Mouse (Mus musculus) mouse trophoblast stem cell (cell line): ENCODE results near the gene Ror1.

Source experiments
- in situ Hi-C, 2 experiments: fragments of 300-500 bp; cut with MseI, MboI; formaldehyde crosslinking; loops; 2 replicates in 1 of 2; 3 replicates in 1 of 2; pipeline ENCODE4 v1.15.1; 2025

Ror1 gene

GRCm38 (mm10) chr4:100300171-100300570 is 204.6 kb downstream of the Ror1 start:
- in situ Hi-C loops: no loop called here

DNA sequence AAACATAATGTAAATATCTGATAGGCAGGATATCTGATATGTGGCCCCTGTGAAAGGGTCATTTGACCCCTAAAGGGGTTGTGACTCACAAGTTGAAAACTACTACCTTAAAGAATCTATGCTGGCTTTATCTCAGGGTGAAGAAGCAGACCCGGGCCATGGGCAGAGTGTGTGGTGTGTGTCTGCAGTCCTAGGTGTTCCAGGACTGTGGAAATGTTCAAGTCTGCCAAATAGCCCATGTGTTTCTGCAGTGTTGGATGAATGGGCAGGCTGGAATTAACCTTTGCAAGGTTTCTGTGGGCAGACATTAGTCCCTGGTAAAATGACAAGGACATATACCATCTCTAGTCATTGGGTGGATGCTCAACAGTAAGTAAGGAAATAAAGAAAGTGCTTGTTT is 205.8 kb downstream of the Ror1 start:
- in situ Hi-C loops: no loop called here

- in situ Hi-C loops: no loop called here
Observed at GRCm38 (mm10) chr4:100307365-100307764, 211.8 kb downstream of the Ror1 start.

DNA sequence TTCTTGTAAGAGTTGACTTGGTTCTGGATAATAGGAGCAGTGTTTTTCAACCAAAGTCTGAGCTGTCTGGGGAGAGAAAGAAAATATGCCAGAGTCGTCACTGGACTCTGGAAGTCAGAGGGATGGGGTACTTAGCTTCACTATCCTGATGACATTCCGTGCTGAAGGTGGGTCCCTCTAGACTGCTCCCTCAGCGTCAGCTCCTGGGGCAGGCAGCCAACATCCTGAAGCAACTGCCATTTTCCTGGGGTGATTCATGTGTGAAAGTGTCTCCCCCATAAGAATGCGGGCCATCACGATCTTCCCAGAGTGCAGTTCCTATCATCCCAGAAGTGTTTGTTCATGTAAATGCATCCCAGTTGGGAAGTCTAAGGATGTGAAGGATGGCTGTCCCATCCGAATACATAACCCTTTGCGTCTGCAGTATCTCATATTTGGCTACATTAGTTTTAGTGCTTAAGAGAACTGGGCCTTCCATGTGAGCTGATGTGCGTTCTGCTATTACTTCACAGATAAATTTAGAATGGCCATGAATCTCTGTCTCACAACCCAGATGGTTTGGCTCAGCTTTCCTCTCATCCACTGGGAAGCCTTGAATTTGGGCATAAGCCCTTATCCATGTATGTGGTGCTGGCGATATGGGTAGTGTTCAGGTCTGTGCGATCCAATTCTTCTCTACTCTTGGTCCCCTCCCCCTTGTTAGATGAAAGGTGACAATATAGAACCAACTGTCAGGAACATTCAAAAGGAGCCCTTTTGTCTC is 216.4 kb downstream of the Ror1 start:
- in situ Hi-C loops: no loop called here

DNA sequence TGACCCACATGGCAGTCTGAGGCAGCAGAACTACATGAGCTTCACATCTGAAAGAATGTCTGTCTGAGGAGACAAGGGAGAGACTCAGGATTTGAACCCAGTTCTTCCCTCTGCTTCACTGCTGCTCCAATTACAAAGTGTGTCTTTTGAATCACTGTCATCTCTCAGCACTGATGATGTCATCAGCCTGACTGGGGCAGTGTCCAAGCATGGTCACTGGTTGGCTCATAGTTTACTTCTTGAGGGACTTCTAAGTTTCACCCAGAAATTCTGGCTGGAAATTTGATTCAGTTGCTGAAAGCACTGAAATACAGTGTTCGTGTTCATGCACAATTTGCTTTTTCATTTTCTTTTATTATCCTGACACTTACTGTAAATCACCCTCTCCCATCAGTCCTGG is 219.5 kb downstream of the Ror1 start:
- in situ Hi-C loops: no loop called here

DNA sequence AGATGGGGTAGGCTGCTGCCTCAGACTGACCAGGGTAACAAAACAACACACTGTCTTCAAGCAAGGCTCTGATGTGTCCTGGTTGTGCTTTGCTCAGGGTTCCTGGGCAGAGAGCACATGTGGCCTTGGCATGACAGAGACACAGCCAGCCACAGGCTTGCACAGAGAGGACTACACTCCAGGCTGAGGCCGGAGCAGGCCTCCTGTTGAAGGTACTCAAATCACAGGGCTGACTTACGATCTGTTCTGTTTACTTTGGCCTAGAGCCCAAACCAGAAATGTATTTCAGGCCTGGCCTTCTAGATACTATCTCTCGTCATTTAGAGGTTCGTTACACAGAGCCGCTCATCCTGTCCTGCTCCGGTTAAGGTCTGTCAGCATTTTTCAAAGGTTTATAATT is 226.2 kb downstream of the Ror1 start:
- in situ Hi-C loops: no loop called here

GRCm38 (mm10) chr4:100324719-100325515 is 229.3 kb downstream of the Ror1 start:
- in situ Hi-C loops: no loop called here

DNA sequence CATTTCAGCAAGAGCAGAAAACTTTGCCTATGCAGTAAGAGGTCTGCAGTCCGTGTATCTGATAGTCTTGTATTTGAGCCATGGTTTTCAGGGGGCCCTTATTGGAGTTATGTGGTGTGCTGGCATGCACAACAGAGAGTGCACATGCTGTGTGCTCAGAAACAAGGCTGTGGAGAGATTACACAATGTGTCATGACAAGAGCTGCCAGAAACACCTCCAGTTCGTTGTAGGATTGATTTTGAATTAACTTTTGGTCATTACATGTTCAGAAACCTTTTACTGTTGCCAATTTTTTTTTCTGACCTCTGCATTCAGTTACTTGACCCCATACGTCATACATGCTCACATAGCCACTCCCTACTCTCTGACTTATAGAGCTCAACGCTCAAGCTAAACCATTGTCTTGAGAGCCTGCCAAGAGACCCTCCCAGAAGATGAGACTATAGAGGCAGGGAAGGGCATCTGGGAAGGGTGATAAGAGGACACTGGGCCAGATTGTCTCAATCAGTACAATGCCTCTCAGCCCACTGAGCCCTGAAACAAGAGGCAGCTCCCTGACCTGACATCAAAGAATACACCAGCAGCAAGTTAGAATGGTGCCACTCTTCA is 232.9 kb downstream of the Ror1 start:
- in situ Hi-C loops: no loop called here

- in situ Hi-C loops: no loop called here
Observed at GRCm38 (mm10) chr4:100335168-100335567, 239.6 kb downstream of the Ror1 start.

DNA sequence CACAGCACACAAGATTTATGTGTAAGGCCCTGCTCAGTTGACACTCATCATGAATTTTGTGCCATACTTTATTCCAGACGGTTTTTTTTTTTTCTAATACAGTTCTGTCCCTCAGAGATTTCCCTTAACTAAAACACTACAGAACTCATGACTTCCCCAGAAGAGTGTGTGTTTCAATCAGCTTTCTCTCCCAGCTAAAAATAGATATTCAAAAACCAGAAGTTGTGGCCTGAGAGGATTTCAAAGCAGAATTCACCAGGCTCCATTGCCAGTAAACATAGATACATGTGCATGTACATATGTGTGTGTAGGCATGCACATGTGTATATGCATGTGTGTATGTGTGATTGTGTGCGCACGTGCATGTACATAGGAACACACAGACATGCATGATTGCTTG is 252.2 kb downstream of the Ror1 start:
- in situ Hi-C loops: no loop called here

DNA sequence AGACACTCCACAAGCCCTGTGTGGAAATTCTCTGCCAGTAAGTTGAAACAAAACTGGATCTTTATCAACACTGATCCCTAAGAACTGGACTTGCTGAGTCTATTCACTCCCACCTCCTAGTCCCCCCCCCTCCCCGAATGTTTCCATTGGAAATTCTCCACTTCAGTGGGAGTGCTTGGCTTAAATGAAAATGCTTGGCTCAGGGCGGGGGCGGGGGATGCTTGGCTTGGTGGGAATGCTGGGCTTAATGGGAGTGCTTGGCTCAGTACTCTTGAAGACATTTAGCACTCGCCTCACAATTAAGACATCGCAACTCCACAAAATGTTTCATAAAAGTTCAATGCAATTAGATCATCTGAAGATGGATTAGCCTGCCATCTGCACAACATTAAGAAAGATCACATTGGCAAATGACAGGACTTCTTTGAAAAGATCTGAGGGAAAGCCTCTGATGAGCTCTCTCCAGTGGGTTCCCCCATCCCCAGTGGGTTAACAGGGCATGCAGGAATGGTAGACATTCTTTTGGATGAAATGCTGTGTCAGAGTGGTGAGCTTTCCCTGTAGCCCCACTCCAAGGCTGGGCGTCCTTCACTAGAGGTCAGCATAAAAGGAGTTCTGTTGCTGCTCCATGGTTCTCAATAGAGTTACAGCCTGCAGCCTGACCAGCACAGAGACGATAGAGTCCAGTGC is 254.7 kb downstream of the Ror1 start:
- in situ Hi-C loops: no loop called here

- in situ Hi-C loops: no loop called here
Observed at GRCm38 (mm10) chr4:100351797-100352290, 256.3 kb downstream of the Ror1 start.

DNA sequence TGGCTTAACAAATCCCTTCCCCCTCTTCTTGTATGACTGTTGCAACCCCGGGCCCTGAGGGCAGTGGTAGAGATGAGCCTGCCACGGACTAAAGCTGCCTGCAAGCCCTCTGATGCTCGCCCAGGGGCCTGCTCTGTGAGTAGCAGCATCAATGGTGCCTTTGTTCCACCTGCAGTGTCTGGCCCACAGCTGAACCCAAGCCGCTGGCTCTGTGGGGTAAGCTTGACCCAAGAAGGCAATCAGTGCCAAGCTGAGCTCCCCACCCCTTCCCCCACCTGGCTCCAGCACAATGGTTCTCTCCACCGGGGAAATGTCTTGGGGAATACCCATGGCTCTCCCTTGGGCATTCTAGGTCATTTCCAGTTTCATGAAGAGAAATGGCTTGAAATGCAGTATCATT is 260.0 kb downstream of the Ror1 start:
- in situ Hi-C loops: no loop called here

DNA sequence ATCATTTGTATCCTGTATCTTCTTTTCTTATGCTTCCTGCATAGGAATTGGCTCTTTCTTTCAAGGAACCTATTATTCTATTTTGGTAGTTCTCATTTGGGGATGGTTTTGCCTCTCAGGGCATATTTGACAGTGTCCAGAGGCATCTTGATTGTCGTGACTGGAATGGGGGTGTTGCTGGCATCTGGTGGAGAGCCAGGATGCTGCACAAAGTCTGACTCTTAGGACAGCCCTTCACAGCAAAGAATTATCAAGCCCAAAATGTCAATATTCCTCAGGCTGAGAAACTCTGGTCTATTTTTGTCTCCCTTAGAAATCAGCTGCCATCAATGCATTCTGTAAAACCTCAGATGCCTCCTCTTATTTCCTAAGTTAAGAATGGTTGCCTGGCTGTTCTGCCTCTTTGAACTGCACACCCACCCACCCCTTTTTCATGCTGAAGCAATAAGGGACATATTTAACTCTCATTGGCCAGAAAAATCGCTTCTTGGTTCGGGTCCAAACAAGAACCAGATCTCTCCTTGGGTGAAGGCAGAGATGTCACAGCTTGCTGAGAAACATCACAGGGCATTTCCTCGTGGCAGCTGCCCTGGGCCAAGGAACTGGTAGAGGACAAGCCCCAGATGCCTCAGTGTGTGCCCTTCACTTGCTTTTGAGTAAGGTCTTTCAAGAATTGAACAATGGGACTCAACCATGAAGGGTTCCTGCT is 262.4 kb downstream of the Ror1 start:
- in situ Hi-C loops: no loop called here

- in situ Hi-C loops: no loop called here
Observed at GRCm38 (mm10) chr4:100363666-100364065, 268.1 kb downstream of the Ror1 start.

- in situ Hi-C loops: no loop called here
Observed at GRCm38 (mm10) chr4:100368691-100369090, 273.1 kb downstream of the Ror1 start.

DNA sequence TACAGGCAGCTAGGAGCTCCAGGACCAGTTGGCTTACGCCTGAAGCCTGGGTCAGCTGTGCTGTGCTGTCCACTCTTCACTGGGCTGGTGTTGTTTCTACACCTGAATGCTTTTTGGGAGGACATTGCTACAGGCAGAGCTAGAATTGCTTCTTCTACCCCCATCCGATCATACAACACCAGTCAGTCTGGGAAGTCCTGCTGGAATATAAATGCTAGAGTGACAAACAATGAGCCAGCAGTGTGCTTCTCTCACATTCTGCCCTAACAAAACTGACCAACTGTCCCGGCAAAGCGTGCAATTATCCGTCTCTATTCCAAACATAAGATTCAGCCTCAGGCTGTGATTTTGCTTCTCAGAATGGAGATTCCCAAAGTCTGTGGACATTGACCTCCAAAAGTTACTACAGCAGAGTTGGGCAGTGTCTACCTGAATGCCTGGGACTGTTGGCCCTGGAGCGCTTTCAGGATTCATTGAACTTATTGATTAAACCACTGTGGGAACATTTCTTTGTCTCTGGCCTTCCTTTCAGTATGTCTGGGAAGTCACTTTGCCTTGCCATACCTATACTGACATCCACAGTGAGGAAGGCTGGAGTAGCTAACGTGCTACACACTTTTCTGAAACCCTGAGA is 274.1 kb downstream of the Ror1 start:
- in situ Hi-C loops: no loop called here

DNA sequence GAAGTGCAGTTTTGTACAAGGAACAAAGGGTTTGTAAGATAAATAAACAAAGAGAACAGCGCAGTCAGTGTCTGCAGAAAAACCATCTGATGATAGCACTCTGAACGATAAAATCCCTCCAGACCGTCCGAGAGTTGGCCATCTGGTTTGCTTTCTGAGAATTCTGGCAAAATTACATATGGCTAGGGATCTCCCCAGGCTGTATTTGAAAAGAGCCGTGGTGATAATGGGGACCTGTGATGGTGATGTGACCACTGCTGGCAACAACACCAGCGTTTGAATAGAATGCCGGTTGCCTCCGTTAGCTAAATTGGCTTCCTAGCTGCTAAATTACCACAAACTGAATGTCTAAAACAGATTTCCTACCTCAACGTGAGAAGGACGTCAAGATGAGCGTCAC is 277.2 kb downstream of the Ror1 start:
- in situ Hi-C loops: no loop called here

GRCm38 (mm10) chr4:100373780-100374179 is 278.2 kb downstream of the Ror1 start:
- in situ Hi-C loops: no loop called here

DNA sequence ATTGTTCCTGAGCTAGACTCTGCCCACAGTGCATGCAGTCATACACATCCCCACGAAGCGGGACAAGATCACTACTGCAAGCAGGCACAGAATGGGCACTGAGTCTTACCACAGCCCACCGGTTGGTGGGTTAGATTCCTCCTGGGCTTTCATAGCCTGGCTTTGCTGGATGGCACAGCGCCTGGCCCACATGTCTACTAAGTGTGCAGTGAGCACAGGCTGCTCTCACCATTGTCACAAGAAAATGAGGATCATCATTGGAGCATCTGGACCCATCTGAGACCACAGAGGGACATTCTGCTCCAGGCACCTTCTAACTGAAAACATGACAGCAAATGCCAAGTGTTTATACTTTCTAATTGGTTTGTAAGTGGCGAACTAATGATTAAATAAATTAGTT is 279.7 kb downstream of the Ror1 start:
- in situ Hi-C loops: no loop called here

DNA sequence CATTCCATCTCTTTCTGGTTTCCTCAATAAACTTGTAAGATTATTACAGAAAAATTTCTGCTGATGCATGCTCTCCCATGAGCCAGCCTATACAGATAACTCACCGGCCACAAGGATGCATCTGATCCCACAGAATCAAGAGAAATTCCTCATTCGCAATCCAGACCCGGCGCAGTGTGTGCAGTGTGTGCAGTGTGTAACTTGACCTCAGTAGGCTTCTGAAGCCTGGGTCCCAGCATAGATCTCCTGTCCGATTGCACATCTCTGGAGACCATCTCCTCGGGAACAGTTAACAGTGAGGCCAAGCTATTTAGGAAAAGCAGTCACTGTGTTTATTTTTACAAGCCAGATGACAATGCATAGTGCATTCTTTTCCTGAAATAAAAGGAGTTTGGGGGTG is 280.6 kb downstream of the Ror1 start:
- in situ Hi-C loops: no loop called here
